Mouse (Mus musculus) E14TG2a.4 (cell line): Measurements from ENCODE around the gene Cdkl1.

Experiments
- H3K27me3 ChIP-seq: 2 replicates; pipeline ENCODE4 v1.6.1; 2014; ENCODE audit warnings: low read length, control low read depth; ENCODE audit not compliant: insufficient read depth
- H3K36me3 ChIP-seq: 2 replicates; pipeline ENCODE4 v1.6.1; 2014; ENCODE audit warnings: low read length, control low read depth; ENCODE audit not compliant: insufficient read depth
- H3K4me1 ChIP-seq: replicated peaks from 2 replicates; pipeline ENCODE4 v1.6.1; 2014; ENCODE audit warnings: low read depth, low read length, control low read depth
- H3K4me3 ChIP-seq: replicated peaks from 2 replicates; pipeline ENCODE4 v1.5.1; 2014; ENCODE audit warnings: mild to moderate bottlenecking, low read length
- H3K9me3 ChIP-seq: 2 replicates; pipeline ENCODE4 v1.6.1; 2014; ENCODE audit warnings: low read length, control low read depth
- CTCF ChIP-seq: conservative IDR thresholded peaks from 2 replicates; pipeline ENCODE4 v1.5.1; 2014; ENCODE audit warnings: low read length
- NANOG ChIP-seq: IDR thresholded peaks from 2 replicates; pipeline ENCODE4 v1.6.1; 2014; ENCODE audit warnings: borderline replicate concordance, low read length, mixed read lengths
- POU5F1 ChIP-seq: IDR thresholded peaks from 2 replicates; pipeline ENCODE4 v1.6.1; 2014; ENCODE audit warnings: low read length, borderline replicate concordance

Gene Cdkl1

DNA sequence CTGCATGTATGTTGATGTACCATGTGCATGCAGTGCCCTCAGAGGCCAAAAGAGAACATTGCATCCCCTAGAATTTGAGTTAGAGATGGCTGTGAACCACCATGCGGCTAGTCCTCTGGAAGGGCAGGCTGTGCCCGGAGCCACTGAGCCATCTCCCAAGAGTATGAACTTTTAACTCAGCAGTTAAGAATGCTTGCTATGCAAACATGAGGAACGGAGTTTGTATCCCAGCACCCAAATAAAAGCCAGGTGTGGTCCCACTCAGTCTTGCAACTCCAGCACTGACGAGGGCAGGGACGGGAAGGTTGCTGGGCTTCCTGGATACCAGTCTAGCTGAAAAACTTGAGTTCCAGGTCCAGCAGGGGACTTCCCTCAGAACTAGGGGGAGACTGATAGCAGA is 49.1 kb downstream of the Cdkl1 start:
- Histone ChIP-seq H3K9me3 (no peaks in the 10 kb centered on the region), H3K4me3 (no peak overlapping the region), H3K27me3 (no peaks in the 10 kb centered on the region), H3K36me3 (0 out of 2 replicates have a peak, but pooled peaks cover 4% of the 10 kb centered on the region), H3K4me1 (no peaks in the 10 kb centered on the region)
- TF ChIP-seq CTCF (no peak), NANOG (no peak)

DNA sequence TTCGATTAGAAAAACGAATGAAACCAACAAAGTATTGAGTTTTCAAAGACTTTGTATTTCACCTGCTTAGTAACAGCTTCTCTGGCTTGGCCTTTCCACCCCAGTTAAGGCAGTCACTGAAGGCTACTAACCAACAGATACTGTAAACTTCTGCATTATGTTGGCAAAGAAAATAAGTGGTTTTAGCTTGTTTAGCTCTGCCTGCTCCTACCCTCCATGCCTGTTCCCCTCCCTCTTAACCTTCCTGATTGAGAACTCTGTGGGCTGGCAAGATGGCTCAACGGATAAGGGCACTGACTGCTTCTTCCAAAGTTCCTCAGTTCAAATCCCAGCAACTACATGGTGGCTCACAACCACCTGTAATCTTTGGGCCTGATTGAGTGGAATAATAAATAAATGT is 57.1 kb downstream of the Cdkl1 start:
- H3K4me3 ChIP-seq: no peak overlapping the region
- H3K9me3 ChIP-seq: peaks cover 20% of the 10 kb centered on the region
- H3K4me1 ChIP-seq: peaks cover 27% of the 10 kb centered on the region
- no peak for TF ChIP-seq NANOG
- no peak for TF ChIP-seq CTCF
- TF ChIP-seq POU5F1: no peak
- peaks cover 11% of the 10 kb centered on the region for H3K36me3 ChIP-seq
- H3K27me3 ChIP-seq: no peaks in the 10 kb centered on the region

DNA sequence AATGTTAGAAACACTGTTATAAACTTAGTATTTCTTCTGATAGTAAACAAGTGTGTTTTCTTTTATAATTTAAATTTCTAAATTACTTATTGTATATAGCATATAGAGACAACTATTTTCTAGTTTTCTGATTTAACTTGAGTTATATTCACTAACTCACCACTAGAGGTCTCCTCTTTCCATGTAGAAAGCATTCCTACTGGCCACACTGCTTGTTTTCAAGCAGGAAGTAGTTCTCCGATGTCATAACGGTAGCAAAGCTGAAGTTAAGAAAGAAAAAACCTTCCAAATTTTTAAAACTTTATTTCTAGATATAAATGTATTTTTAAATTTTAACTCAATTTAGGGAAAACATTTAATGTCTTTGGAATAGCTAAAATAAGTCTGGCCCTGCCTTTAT is 57.5 kb downstream of the Cdkl1 start:
- Histone ChIP-seq H3K4me1 (peaks cover 31% of the 10 kb centered on the region), H3K27me3 (no peaks in the 10 kb centered on the region), H3K36me3 (peaks cover 11% of the 10 kb centered on the region), H3K4me3 (no peak overlapping the region), H3K9me3 (peaks cover 20% of the 10 kb centered on the region)
- TF ChIP-seq CTCF (peak; percentile 70), POU5F1 (no peak), NANOG (no peak)

DNA sequence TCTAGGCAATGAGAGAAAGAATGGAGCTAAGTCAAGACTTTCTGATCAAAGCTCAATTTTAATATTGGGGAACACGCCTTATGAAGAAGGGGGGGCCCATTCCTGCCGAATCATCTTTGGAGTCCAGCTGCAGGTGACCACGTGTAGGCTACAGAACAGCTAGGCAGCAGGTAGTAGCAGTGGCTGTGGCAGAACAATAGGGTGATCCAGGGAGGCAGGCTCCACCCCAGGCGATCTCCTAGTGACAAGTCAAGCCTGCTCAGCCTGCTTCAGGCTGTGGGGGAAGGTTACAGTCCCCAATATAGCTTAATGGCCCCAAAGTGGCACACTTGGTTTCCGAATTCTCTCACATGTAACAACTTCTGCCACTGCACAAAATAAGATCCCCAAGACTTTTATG is 58.8 kb downstream of the Cdkl1 start:
- no peak overlapping the region for H3K4me3 ChIP-seq
- H3K27me3 ChIP-seq: no peaks in the 10 kb centered on the region
- H3K36me3 ChIP-seq: peaks cover 19% of the 10 kb centered on the region
- peaks cover 20% of the 10 kb centered on the region for H3K9me3 ChIP-seq
- H3K4me1 ChIP-seq: peaks cover 32% of the 10 kb centered on the region
- TF ChIP-seq NANOG (no peak), CTCF (no peak), POU5F1 (no peak)

DNA sequence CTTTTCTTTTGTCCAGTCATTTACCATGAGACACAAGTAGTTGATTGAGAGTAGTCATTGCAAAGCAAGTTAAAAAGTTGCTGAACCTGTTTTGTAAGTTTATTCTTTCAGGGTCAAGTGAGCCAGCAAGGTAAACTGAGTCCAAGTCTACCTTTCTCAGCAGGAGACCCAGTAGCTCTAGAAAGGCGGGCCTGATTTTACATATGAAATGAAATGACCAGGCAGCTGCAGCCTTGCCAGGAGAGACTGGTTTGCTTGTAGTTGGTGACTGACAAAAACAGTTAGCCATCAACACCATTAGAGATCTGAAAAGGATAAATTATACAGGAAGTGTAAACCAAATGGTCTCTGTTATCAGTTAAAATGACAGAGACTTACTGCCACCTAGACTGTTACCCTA is 60.8 kb downstream of the Cdkl1 start:
- Histone ChIP-seq H3K27me3 (no peaks in the 10 kb centered on the region), H3K4me1 (peaks cover 44% of the 10 kb centered on the region), H3K36me3 (peaks cover 22% of the 10 kb centered on the region), H3K4me3 (no peak overlapping the region), H3K9me3 (peaks cover 20% of the 10 kb centered on the region)
- TF ChIP-seq NANOG (no peak), POU5F1 (no peak), CTCF (no peak)

DNA sequence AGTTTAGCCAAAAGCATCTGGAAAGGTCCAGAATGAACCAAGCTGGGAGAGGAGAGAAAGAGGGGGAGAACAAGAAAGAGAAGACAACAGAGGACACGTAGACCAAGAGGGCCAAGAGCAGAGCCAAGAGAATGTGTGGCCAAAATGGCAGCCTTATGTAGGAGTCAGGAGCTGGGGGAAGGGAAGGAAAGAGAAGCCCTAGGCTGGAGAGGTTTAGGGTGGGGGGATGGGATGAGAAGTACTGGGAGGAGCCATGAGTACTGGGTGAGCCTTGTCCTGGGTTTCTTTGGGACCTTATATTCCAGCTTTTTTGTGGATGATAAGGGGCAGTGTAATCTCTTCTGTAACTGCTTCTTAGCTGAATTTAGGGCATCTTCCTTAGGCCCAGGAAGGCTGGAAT is 61.8 kb downstream of the Cdkl1 start:
- Histone ChIP-seq H3K36me3 (peaks cover 22% of the 10 kb centered on the region), H3K27me3 (no peaks in the 10 kb centered on the region), H3K9me3 (peaks cover 20% of the 10 kb centered on the region), H3K4me3 (no peak overlapping the region), H3K4me1 (peaks cover 46% of the 10 kb centered on the region)
- TF ChIP-seq NANOG (no peak), POU5F1 (no peak)

DNA sequence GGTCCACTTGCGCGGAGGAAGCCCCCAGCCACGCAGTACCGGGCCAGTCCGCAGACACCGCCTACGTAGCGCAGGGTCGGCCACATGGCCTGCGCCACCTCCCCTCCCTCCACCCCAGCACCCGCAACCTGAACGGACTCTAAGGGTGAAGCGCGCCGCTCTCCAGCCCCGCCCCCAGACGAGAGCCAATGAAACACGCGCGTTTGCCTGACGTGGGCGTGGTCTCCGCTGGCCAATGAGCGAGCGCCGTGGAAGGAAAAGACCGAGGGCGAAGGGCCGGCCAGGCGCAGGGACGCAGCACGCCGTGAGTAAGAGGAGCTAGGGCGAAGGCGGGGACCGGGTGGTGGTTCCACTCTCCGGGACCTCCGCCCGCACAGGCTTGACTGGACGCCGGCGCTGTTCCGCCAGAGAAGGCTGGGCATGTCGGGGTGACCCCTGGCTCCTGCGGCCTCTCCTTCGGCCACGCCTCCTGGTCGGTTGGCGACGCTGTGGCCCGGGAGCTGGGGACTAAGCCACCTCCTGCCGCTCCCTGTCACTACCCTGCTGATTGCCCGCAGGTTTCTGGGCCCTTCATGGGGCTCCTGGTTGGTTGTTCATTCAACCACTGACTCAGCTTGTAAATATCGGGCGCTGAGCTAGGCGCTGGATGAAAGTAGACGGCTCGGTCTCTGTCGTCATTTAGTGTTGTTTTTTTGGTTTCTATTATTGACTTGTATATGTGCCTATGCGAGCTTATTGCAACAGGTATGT is 66.2 kb downstream of the Cdkl1 start, which contains the start of the genes L2hgdh and Atp5s:
Gene L2hgdh, minus strand, starts transcription at position 163 of the 750 bp plus-strand sequence.
Gene Atp5s, plus strand, starts transcription at position 240 of the 750 bp plus-strand sequence.
- TF ChIP-seq CTCF: no peak
- no peak for TF ChIP-seq NANOG
- no peak for TF ChIP-seq POU5F1
- H3K9me3 ChIP-seq: peaks cover 31% of the 10 kb centered on the region
- H3K36me3 ChIP-seq: peaks cover 37% of the 10 kb centered on the region
- H3K27me3 ChIP-seq: no peaks in the 10 kb centered on the region
- peak within 1 kb of the TSS; percentile 88 for H3K4me3 ChIP-seq
- peaks cover 41% of the 10 kb centered on the region for H3K4me1 ChIP-seq

DNA sequence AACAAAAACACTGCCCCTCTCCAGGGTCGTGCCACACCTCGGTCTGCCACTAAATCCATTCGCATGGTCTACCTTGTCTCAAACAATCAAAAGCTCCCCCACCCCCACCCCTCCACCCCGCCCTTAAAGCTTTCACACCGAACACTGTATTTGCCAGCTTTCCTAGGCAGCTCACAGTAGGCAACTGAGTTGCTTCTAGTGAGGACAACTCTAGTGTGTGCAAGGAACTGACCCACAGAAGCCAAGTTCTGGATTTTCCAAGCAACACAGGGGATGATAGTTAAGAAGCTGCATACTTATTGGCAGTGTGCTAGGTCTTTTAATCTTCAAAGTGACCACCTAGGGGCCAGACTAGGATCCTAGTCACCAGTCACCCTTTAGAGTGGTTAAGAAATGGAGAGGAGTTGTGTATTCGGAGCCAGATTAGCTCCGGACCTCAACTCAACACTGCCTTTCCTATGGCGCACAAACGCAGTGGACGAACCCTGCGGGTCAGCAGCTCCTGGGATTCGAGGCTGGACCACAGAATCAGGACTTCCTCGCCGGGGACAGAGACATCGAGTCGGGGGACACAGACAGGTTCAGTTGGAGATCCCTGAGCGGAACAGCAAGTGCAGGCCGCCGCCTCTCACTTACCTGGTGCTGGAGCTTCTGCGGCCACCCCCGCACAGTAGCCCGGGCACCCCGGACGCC is 66.9 kb downstream of the Cdkl1 start:
- Histone ChIP-seq H3K9me3 (peaks cover 38% of the 10 kb centered on the region), H3K4me3 (peak overlapping the region; percentile 88), H3K27me3 (no peaks in the 10 kb centered on the region), H3K4me1 (peaks cover 34% of the 10 kb centered on the region), H3K36me3 (peaks cover 42% of the 10 kb centered on the region)
- TF ChIP-seq POU5F1 (no peak), NANOG (no peak), CTCF (no peak)
